Mouse (Mus musculus) adrenal gland, adult 2 months (tissue): ENCODE results near the gene Cpm. TPM values are rescaled to one million over a fixed set of nuclear protein-coding genes. Genes with fewer than 3 reads are reported as not detected.
"Not testable (repeated sequence)": the region's sequence is repeated elsewhere in the genome, so short reads cannot be mapped to it uniquely, and the experiment has no call there.

ENCODE experiments used
- DNase-seq: peaks from one replicate; pipeline ENCODE4 v3.0.0; 2021
- polyA plus RNA-seq: library from polyadenylated mRNA; depleted of rRNA; stranded (reverse); fragments of >200 nt; gene quantifications from 2 replicates; pipeline ENCODE4 v1.2.3, GENCODE M21; 2012
- total RNA-seq, 2 experiments: library from RNA; stranded (reverse); gene quantifications; 2 replicates each; pipeline ENCODE4 v1.2.3; 2021

The Cpm gene
- total and polyA plus RNA-seq, 3 experiments: 19.2 to 29.3 (median 21.4) TPM

DNA sequence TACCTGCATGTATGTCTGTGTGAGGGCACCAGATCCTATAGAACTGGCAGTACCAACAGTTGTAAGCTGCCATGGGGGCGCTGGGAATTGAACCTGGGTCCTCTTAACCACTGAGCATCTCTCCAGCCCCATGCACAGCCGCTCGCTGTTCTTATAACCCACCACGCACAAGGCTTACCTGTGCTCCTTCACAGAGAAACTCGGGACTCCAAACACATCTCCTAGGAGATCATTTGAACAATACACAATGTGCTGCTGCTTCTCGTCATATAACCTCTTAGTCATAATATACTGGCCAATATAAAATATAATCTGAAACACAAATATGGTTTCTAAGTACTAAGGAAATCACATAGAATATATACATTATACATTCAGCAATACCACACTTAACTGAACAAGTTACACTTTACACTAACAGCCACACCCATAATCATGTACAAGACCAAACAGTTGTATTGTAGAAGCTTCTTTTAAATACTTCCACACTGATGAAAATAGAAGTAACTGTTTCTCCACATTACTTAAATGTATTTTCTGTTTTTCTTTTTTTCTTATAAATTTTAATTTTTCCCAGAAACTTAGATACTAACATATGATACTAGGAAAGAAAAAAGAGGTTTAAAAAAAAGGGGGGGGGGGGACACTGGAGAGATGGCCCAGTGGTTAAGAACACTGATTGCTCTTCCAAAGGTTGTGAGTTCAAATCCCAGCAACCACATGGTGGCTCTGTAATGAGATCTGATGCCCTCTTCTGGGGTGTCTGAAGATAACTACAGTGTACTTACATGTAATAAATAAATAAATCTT, 72.9 kb downstream of the Cpm start:
- no peak for DNase-seq

DNA sequence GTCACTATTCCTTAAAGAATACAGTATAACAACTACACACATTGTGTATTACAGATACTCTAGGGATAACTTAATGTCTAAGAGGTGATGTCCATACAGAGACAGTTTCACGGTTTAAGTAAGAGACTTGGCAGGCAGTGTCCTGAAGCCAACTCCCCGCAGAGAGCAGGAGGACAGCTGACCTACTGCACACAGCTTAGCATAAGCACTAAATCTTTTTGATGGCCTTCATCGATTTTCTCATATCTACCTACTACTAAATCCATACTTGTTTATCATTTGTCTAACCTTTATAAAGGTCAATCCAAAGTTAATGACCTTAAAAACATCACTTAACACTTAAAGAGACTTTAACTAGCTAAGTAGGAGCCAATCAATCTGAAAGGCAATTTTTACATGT, 74.2 kb downstream of the Cpm start:
- DNase-seq: no peak

DNA sequence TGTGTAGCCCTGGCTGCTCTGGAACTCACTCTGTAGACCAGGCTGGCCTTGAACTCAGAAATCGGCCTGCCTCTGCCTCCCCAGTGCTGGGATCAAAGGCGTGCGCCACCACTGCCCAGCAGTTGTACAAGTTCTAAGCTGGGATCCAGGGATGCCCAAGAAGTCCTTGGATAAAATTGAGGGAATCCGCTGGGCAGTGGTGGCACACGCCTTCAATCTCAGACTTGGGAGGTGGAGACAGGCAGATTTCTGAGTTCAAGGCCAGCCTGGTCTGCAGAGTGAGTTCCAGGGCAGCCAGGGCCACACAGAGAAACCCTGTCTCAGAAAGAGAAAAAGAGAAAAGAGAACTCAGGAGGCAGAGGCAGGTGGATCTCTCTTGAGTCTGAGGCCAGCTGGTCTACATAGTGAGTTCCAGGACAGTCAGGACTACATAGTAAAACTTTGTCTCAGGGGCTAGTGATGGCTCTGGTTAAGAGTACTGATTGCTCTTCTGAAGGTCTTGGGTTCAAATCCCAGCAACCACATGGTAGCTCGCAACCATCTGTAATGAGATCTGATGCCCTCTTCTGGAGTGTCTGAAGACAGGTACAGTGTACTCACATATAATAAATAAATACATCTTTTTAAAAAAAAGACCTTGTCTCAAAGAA, 75.1 kb downstream of the Cpm start:
- not testable (repeated sequence) for DNase-seq

DNA sequence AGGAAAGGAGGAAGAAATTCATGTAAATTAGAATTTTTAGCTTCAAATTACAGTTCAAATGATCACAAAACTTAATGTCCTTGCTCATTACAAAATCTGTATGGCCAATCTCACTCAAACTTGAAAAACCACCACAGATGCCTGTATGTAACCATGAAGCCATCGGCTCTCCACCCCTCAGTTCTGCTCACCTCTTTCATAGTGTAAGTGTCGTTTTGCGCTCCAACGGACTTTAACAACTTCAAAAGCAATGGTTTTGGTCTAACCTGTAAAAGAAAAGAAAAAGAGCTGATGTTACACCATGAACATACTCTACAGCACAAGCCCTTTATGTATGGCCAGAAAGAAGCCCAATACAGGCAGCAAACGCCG, 75.7 kb downstream of the Cpm start:
- DNase-seq: no peak

DNA sequence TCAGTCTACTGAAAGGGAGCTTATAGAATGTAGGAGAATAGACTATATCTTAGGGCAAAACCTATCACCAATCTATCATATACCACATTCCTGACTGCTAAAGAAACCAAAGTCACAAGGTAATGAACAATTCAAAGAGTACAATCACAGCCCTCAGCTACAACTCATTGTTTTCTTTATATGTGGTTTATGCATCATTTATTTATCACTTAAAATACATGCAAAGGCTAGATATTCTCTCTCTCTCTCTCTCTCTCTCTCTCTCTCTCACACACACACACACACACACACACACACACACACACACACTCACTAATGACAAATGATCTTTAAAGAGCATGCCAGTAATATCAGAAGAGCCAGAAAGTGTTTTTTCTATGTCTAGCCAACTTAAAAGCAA, 76.5 kb downstream of the Cpm start:
- no peak for DNase-seq

DNA sequence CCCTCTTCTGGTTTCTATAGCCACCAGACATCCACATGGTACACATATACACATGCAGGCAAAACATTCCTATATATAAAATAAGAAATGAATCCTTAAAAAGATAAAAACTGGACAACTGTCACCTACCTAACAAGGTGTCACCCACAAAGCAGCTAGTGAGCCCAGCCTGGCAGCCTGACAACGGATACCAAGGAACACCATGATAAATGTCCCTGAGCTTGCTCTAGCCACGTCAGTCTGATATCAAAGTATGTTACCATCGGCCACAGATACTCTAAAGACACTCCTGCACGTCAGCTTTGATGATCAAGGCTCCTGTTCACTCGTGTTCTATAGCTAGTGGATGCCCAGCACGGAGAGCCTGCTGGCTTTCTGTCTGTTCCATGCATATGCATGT, 77.1 kb downstream of the Cpm start:
- peak; percentile 37 for DNase-seq

DNA sequence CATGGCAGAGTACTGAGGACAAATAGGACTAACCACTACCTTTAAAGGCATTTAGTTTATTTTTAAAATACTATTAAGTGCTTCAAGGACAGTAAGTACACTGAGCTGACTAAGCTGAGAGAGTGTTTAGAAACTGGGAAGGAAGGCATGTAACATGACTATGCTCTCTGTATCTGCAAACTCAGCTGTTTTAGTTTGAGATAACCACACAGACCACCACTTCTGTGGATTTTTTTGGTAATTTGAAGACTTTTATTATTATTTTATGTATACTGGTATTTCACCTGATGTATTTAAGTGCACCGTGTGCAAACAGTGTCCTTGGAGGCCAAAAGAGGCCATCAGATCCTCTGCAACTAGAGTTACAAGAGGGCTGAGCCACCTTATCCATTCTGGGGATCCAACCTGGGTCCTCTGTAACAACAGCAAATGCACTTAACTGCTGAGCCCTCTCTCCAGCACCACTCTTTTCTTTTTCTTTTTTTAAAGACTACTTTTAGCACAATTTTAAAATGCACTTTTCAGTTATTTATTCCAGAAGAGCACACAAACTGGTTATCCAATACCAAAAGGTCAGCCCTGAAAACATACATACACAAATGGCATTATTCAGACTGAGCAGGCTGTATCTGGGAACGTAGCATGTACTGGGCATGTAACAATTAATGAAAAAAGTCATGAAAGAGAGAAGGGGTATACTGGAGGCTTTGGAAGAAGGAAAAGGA, 78.0 kb downstream of the Cpm start:
- no peak for DNase-seq

DNA sequence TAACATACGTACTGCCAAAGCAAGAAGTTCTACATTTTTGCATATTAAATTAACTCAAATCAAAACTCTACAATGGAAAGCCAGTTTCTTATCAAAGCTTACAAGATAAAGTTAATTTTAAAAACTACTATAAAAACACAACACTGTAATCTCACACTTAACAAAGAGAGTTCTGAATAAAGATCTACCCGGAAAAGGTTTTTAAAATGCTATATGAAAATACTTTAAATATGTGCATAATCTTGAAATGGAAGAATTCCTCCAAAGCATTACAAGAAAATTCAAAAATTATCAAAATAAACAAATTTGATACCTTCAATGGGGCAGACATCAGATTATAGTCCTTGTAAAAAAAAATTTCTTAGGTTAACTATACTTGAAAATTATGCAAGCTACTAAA, 79.1 kb downstream of the Cpm start:
- DNase-seq: no peak

DNA sequence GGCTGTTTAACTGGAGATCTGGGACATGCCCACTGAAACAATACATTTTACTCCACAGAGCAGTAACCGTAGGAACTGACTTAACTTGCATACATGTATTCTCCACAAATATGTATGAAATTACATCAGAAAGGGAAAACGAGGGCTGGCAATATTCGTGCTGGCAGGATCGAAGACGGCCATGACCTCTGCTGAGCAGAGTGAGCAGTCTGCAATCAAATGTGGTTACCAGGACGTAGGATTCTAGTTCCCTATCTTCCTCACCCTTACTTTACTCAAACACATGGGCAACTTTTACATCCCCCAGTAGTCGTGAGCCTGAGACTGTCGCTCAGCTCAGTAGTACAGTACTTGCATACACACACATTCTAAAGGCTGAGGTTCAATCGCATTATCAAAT, 79.6 kb downstream of the Cpm start:
- peak; percentile 40 for DNase-seq

DNA sequence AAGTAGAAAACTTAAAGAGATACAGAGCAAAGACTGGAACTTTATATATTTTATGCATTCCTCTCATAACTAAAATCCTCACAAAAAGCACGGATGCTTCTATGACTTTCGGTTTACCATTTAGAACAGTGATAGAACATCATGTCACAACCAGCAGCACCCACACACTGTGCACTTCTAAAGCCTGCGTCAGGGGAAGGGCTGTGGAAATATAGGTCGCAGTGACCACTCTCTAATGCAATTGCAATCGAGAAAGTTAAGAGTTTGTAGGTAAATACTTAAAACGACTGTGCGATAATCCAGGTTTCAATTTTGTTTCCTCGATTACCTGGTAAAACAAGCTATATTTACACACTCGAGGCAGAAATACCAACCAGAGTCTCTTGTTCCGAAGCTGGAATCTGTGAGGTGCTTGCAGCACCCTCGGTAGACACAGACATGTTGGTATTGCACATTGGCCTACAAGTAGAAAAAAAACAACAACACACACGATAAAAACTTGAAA, 80.1 kb downstream of the Cpm start:
- DNase-seq: no peak

DNA sequence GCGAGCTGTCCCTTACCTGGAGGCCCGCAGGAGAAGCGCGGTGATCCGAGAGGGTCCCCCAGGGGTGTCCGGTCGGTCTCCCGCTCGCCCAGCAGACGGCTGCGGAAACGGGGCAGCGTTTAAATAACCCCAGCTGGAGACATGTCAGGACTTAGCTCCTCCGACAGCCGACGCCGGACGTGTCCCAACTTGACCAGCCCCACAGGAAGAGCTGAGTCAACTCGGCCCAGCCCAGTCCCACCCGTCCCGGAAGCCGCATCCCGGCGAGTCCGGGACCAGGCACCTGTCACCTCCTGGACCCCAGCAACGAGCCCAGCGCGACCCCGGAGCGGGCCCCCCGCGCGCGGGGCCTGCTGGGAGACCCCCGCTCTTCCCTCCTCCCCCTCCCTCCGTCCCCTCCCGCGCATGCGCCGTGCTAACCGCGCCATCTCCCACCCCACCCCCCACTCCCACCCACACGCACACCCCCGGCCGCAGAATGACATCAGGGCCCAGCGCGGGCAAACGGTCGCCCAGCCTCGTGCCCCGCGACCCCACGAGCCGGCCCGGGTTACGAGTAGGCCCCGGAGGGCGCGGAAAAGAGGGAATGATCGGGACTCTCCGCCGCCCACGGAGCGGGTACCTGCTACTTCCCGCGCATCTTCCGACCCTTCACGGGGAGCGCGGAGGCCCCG, 80.8 kb downstream of the Cpm start:
- peak; percentile 90 for DNase-seq

DNA sequence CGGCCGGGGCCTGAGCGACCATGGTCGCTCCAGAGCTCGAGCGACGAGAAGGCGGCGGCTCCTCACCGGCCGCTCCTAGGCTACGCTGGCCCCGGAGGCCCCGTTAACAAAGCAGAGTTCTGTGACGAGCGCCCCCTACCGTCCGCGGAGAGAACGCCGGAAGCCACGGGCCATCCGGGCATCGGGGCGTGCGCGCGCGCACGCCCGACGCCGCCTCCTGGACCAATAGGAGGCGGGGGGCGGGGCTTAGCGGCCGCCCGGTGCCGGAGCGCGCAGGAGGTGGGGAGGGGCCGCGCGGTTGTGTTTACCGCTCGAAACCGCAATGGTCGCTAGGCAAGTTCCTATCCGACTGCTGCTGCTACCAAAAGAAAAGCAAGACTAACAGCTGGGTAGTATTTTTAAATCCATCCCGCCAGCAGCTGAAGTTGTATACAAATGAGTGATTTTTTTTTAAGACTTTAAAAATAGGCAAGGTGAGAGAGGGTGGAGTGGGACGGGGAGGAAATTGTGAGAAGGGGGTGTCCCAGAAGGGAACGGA, 81.4 kb downstream of the Cpm start, which contains the start of gene Mdm2:
TSS of gene Mdm2 (minus strand) at position 155 of the 538 bp plus-strand sequence.
- peak; percentile 96 for DNase-seq

DNA sequence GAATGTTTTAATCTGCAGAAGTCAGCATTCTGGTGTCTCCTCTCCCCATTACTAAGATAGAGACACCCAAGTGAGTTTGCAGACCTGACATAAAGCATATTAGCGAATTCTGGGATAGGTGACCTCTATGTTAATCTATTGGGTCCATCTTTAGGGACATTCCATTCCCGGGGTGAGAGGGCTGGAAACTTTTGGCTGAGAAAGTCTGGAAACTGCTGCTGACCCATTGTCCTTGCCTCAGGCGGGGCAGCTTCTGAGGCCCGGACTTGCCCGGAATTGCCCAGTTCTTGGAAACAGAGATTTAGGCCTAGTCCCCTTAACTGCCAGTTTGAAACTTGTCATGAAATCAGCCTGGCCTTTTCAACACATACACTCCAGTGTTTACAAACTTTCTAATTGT, 82.1 kb downstream of the Cpm start:
- no peak for DNase-seq

DNA sequence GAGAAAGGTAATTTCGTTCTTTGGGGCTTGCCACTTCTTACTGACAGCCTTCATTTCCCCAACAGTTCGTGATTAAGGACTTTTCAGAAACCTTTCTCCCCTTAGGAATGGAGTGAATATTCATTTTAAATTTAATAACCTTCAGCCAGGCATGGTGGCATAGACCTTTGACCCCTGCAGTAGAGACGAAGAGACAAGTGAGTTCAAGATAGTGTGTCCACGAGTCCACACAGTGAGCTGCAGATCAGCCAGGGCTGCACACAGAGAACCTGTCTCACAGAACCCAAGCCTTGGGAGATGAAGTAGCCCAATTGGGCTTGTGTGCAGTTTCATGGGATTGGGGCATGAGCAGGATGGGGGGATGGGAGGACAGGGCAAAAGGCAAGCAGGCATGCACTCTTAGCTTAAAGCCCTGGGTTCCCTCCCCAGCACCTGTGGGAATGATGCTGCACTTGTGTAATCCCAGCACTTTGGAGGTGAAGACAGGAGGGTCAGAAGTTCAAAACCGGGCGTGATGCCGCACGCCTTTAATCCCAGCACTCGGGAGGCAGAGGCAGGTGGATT, 83.0 kb downstream of the Cpm start:
- no peak for DNase-seq

DNA sequence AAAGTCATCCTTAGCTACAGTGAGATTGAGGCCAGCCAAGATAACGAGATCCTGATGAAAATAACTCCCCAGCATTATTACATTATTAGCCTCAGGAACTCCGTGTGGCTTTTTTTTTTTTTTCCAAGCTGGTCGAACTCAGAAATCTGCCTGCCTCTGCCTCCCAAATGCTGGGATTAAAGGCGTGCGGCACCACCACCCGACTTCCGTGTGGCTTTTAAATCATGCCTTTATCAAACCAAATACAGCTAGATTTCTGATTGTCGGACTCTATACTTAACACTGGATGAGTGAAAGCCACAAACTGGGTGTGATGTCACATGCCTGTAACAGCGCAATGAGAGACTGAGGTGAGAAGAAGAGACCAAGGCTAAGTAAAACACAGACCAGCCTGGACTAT, 83.6 kb downstream of the Cpm start:
- DNase-seq: no peak

DNA sequence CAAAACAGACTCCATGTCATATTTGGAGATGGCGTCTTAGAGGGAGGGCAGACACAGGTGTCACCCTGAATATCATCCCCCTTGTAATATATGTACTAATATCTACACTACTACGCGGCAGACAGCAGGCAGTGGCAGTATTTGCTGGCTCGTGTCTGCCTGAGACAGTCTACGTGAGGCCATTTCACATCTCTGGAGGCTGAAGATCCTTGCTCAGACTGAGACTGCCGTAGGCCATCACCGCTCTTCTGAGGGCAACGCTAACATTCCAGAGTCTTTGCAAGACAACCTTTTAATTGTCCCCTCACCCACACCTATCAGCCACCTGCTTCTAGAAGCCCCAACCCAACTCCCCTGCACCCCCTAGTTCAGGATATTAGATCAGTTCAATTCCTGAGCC, 84.2 kb downstream of the Cpm start:
- no peak for DNase-seq

DNA sequence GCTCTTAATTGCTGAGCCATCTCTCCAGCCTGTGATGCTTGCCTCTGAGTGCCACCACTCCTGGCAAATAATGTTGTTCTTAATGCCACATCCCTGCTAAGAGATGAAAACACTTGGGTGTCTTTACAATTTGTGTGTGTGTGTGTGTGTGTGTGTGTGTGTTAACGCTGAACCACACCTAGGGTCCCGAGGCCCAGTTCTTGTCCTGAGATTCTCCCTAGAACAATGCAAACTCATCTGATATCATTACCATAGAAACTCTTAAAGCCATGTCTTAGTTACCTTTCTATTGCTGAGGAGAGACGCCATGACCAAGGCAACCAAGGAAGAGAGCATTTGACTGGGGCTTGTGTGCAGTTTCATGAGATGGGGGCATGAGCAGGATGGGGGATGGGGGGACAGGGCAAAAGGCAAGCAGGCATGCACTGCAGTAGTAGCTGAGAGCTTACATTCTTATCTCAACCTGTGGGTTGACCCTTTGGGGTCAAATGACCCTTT, 84.8 kb downstream of the Cpm start:
- no peak for DNase-seq

DNA sequence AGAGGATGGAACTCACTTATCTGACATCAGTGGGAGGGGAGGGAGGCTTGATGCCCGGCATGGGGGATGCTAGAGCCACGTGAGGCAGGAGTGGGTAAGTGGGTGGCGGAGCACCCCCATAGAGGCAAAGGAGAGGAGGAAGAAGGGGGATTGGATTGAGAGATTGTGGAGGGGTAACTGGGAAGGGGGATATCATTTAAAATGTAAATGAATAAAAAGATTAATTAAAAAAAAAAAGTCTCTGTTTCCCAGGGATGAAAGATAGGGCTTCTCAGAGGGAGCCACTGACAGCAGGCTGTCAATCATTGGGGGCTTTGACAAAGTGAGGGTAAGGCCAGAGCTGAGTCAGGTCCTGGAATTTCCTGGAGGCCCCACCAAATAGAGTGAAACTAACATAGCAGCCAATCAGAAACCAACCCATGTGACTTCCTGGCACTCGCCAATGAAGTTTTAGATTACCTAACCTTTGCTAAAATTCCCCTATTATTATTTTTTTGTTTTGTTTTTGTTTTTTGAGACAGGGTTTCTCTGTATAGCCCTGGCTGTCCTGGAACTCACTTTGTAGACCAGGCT, 85.7 kb downstream of the Cpm start:
- DNase-seq: no peak

DNA sequence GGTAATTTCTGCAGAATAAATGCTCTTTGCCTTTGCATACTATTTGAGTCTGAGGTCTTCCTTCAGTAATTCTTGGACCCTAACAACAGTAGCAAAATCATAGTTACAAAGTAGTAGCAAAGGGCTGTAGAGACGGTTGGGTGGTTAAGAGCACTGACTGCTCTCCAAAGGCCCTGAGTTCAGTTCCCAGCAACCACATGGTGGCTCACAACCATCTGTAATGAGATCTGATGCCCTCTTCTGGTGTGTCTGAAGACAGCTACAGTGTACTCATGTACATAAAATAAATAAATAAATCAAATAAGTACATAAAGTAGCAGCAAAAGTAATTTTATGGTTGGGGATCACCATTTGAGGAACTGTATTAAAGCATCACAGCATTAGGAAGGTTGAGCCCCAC, 86.4 kb downstream of the Cpm start:
- not testable (repeated sequence) for DNase-seq

DNA sequence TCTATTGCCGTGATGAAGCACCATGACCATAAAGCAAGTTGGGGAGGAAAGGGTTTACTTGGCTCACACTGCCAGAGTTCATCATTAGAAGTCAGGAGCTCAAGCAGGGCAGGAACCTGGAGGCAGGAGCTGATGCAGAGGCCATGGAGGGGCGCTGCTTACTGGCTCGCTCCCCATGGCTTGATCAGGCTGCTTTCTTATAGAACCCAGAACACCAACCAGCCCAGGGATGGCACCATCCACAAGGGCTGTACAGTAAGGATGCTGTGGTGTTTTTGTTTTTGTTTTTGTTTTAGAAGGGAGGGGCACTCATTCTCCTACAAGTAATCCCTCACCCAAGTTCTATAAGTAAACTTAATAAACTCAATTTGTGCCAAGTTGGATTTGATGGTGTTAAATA, 87.4 kb downstream of the Cpm start:
- DNase-seq: no peak

DNA sequence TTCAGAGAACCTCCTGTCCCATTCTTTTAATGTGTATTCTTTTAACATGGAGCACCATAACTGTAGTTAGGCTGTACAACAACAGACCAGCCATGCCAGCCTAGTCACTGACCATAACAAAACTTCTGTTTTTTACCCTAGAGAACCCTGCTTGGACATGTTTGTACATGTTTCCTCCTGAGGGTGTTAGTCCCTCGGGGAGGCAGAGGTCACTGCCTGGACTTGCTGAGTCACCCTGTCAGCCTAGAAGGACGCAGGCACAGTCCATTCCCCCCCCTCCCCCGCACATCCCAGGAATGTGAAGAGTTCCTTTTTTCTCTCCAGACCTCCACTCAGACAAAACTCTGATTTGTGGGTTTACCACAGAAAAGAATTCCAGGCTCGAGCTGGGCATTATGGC, 88.3 kb downstream of the Cpm start:
- peak; percentile 88 for DNase-seq
